Mouse (Mus musculus): Measurements from ENCODE around the gene Ogdh. TPM values are rescaled to one million over a fixed set of nuclear protein-coding genes. Genes with fewer than 3 reads are reported as not detected.

The Ogdh gene
- total and polyA plus RNA-seq, 2 experiments = 69.9 to 85.2 TPM

DNA sequence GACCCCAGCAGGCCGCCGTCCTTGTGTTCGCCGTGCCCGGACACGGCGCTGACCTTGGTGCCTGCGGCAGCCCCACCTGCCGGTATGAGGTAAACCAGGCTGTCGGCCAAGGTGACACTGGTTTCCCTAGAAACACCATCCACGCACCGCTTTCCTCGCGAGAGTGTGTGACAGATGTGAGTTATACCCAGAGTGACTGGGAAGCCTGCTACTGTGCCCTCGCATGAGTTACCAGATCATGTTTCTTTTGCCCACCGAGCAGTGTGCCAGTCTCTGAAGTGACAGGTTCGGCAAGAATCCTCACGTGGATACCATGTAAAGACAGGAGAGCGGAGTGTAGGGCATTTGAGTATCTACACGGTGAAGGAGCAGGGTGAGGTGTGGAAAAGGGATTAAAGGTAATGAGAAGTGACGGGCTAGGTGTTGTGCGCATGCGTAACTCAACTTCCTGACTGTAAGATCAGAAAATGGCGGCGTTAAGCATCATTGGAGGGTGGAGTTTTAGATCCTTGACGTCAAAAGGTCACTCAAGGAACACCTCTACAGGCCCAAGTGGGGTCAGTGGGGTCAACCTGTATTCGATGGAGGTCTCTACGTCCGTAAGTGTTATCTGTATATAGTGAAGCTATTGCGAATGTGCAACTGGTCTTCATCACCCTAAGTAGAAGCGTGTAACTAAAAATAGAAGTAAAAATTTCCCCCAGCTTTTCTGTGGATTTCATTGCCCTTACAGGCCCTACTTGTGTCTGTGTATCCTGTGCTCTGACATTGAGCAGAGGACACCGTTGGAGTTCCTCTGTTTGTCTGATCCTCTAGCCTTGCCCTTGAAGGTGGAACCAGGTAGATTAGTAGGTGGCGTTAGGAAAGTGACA is 919 bp downstream of the Ogdh start:
- Histone ChIP-seq H3K27me3 (ENCODE audit: control insufficient read depth, insufficient read depth, low read length) (no peaks in the 10 kb centered on the region), H3K9ac (ENCODE audit: low read depth, low read length) (peak overlapping the region; percentile 93), H3K4me1 (ENCODE audit: control insufficient read depth, insufficient read depth, low read length) (peaks cover 9% of the 10 kb centered on the region), H3K79me2 (ENCODE audit: control insufficient read depth, insufficient read depth, low read length) (peaks cover 13% of the 10 kb centered on the region; the same call in 1 of the 2 replicates), H3K4me3 (ENCODE audit: insufficient read depth, low read depth, low read length) (peak overlapping the region; percentile 82), H3K36me3 (ENCODE audit: control insufficient read depth, insufficient read depth, low read length) (peaks cover 5% of the 10 kb centered on the region; the same call in 1 of the 2 replicates), H3K27ac (replicated peaks; ENCODE audit: insufficient read depth, low read depth, low read length) (peak overlapping the region; percentile 94)
- TF ChIP-seq POLR2A (IDR thresholded peaks at IDR 0.05; ENCODE audit: extremely low read depth, insufficient read depth, low read length) = no peak
- peak; percentile 45 for TF ChIP-seq CTCF (IDR thresholded peaks at IDR 0.05; ENCODE audit: low read depth, low read length)
- 10% methylated on average over 33 of the region's 33 CpGs for WGBS
- DNase-seq (ENCODE audit: extremely low read depth, low read depth, low spot score) = peak; percentile 79

DNA sequence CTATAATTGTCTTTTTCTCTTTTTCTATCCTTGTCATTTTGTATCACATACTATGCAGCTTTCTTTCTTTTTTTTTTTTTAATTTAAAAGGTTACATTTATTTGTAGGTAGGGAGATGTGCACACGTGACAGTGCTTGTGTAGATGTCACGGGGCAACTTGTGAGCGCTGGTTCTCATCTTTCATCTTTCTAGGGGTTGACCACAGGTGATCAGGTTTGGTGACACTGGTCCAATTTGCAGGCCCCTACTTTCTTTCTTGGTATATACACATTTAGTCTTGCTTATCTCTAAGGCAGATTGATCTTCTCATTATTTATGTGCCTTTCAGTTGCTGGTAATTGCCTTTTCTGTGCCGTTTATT is 1.5 kb downstream of the Ogdh start:
- Histone ChIP-seq H3K9ac (ENCODE audit: low read depth, low read length) (no peak overlapping the region), H3K27ac (replicated peaks; ENCODE audit: insufficient read depth, low read depth, low read length) (no peak overlapping the region), H3K4me3 (ENCODE audit: insufficient read depth, low read depth, low read length) (no peak overlapping the region), H3K27me3 (ENCODE audit: control insufficient read depth, insufficient read depth, low read length) (no peaks in the 10 kb centered on the region), H3K36me3 (ENCODE audit: control insufficient read depth, insufficient read depth, low read length) (peaks cover 11% of the 10 kb centered on the region), H3K4me1 (ENCODE audit: control insufficient read depth, insufficient read depth, low read length) (peaks cover 9% of the 10 kb centered on the region), H3K79me2 (ENCODE audit: control insufficient read depth, insufficient read depth, low read length) (peaks cover 13% of the 10 kb centered on the region; the same call in 1 of the 2 replicates)
- no peak for DNase-seq (ENCODE audit: extremely low read depth, low read depth, low spot score)
- no peak for TF ChIP-seq CTCF (IDR thresholded peaks at IDR 0.05; ENCODE audit: low read depth, low read length)
- TF ChIP-seq POLR2A (IDR thresholded peaks at IDR 0.05; ENCODE audit: extremely low read depth, insufficient read depth, low read length) = no peak
- 85% methylated on average over 4 of the region's 4 CpGs for WGBS

DNA sequence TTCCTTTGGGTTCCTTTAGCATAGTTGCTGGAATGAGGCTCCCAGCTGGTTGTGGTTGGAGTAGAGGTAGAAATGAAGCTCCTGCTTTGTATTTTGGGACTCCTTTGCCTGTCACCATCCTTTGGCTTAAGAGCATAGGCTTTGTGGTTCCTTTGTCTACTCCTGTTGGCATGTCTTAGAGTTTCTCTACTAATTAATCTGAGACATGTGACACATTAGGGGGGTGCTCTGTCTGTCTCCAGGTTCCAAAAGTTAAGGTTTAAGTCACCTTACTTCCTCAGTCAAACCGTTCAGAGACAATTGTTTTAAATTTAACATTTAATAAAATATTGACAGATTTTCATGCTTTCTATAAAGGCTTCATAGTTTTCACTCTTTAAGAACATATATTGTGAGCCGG is 2.2 kb downstream of the Ogdh start:
- H3K79me2 ChIP-seq (ENCODE audit: control insufficient read depth, insufficient read depth, low read length) = peaks cover 15% of the 10 kb centered on the region; the same call in 1 of the 2 replicates
- H3K36me3 ChIP-seq (ENCODE audit: control insufficient read depth, insufficient read depth, low read length) = peaks cover 17% of the 10 kb centered on the region
- no peaks in the 10 kb centered on the region for H3K27me3 ChIP-seq (ENCODE audit: control insufficient read depth, insufficient read depth, low read length)
- TF ChIP-seq POLR2A (IDR thresholded peaks at IDR 0.05; ENCODE audit: extremely low read depth, insufficient read depth, low read length) (no peak), CTCF (IDR thresholded peaks at IDR 0.05; ENCODE audit: low read depth, low read length) (no peak)
- H3K4me3 ChIP-seq (ENCODE audit: insufficient read depth, low read depth, low read length) = no peak overlapping the region
- no peak overlapping the region for H3K9ac ChIP-seq (ENCODE audit: low read depth, low read length)
- H3K4me1 ChIP-seq (ENCODE audit: control insufficient read depth, insufficient read depth, low read length) = peaks cover 9% of the 10 kb centered on the region
- WGBS = 96% methylated on average over 2 of the region's 2 CpGs
- no peak overlapping the region for H3K27ac ChIP-seq (replicated peaks; ENCODE audit: insufficient read depth, low read depth, low read length)
- DNase-seq (ENCODE audit: extremely low read depth, low read depth, low spot score) = no peak

DNA sequence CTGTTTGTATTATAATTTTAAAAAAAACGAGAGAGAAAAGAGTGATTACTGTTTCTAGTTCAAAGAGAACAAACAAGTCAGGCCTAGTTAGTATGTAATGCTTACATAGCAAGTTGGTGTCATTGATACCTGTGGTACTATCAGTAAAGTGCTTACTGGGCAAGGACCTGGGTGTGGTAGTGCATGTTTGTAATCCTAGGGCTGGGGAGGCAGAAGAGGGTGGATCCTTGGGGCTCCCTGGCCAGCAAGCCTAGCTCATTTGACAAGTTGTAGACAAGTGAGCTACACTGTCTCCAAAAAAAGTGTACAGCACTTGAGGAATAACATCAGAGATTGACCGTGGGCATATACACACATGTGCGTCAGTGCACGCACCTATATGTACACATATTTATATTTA is 3.2 kb downstream of the Ogdh start:
- H3K27ac ChIP-seq (replicated peaks; ENCODE audit: insufficient read depth, low read depth, low read length) = no peak overlapping the region
- no peak overlapping the region for H3K4me3 ChIP-seq (ENCODE audit: insufficient read depth, low read depth, low read length)
- H3K4me1 ChIP-seq (ENCODE audit: control insufficient read depth, insufficient read depth, low read length) = peaks cover 9% of the 10 kb centered on the region
- TF ChIP-seq POLR2A (IDR thresholded peaks at IDR 0.05; ENCODE audit: extremely low read depth, insufficient read depth, low read length) (no peak), CTCF (IDR thresholded peaks at IDR 0.05; ENCODE audit: low read depth, low read length) (no peak)
- H3K79me2 ChIP-seq (ENCODE audit: control insufficient read depth, insufficient read depth, low read length) = peaks cover 21% of the 10 kb centered on the region; the same call in 1 of the 2 replicates
- H3K36me3 ChIP-seq (ENCODE audit: control insufficient read depth, insufficient read depth, low read length) = peaks cover 28% of the 10 kb centered on the region
- DNase-seq (ENCODE audit: extremely low read depth, low read depth, low spot score) = no peak
- WGBS = 80% methylated on average over 4 of the region's 4 CpGs
- H3K27me3 ChIP-seq (ENCODE audit: control insufficient read depth, insufficient read depth, low read length) = no peaks in the 10 kb centered on the region
- H3K9ac ChIP-seq (ENCODE audit: low read depth, low read length) = no peak overlapping the region

DNA sequence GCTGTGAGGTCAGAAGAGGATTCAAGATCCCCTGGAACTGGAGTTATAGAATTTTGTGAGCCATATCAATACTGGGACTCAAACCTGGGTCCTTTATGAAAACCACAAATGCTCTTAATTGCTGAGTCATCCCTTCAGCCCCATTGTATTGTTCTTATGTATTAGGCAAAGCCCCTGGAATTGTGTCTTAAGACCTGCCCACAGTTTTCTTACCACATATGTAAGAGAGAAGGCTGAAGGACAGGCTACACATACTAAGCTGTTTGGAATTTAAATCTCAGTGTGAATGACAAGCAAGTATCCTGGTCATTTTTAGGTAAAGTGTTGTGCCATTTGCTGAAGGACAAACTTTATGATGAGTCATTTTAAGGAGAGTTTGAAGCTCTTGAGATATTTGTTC is 4.6 kb downstream of the Ogdh start:
- no peak overlapping the region for H3K27ac ChIP-seq (replicated peaks; ENCODE audit: insufficient read depth, low read depth, low read length)
- peaks cover 24% of the 10 kb centered on the region; the same call in 1 of the 2 replicates for H3K79me2 ChIP-seq (ENCODE audit: control insufficient read depth, insufficient read depth, low read length)
- peaks cover 6% of the 10 kb centered on the region for H3K4me1 ChIP-seq (ENCODE audit: control insufficient read depth, insufficient read depth, low read length)
- no peak for DNase-seq (ENCODE audit: extremely low read depth, low read depth, low spot score)
- no peaks in the 10 kb centered on the region for H3K27me3 ChIP-seq (ENCODE audit: control insufficient read depth, insufficient read depth, low read length)
- no peak overlapping the region for H3K9ac ChIP-seq (ENCODE audit: low read depth, low read length)
- H3K36me3 ChIP-seq (ENCODE audit: control insufficient read depth, insufficient read depth, low read length) = peaks cover 37% of the 10 kb centered on the region
- H3K4me3 ChIP-seq (ENCODE audit: insufficient read depth, low read depth, low read length) = no peak overlapping the region
- TF ChIP-seq CTCF (IDR thresholded peaks at IDR 0.05; ENCODE audit: low read depth, low read length) = no peak
- TF ChIP-seq POLR2A (IDR thresholded peaks at IDR 0.05; ENCODE audit: extremely low read depth, insufficient read depth, low read length) = no peak

DNA sequence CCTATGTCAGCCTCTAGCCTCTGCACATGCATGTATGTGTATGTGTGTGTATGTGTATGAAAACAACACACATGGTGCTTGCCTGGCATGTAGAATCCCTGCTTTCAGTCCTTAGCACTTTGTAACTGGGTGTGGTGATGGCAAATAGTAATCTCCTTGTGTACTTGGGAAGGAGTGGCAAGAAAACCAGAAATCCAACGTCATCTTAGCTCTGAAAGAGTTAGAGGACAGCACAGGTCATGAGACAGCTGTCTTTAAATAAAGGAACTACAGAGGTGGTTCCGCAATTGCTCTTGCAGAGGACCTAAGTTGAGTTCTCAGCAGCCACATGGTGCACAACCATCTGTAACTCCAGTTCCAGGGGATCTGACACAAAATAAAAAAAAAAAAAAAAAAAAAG is 8.0 kb downstream of the Ogdh start:
- H3K4me1 ChIP-seq (ENCODE audit: control insufficient read depth, insufficient read depth, low read length) = no peaks in the 10 kb centered on the region
- TF ChIP-seq CTCF (IDR thresholded peaks at IDR 0.05; ENCODE audit: low read depth, low read length) = no peak
- no peak for TF ChIP-seq POLR2A (IDR thresholded peaks at IDR 0.05; ENCODE audit: extremely low read depth, insufficient read depth, low read length)
- no peak overlapping the region for H3K4me3 ChIP-seq (ENCODE audit: insufficient read depth, low read depth, low read length)
- no peaks in the 10 kb centered on the region for H3K27me3 ChIP-seq (ENCODE audit: control insufficient read depth, insufficient read depth, low read length)
- H3K79me2 ChIP-seq (ENCODE audit: control insufficient read depth, insufficient read depth, low read length) = peaks cover 23% of the 10 kb centered on the region; the same call in 1 of the 2 replicates
- peaks cover 48% of the 10 kb centered on the region for H3K36me3 ChIP-seq (ENCODE audit: control insufficient read depth, insufficient read depth, low read length)
- 83% methylated on average over 2 of the region's 2 CpGs for WGBS
- H3K27ac ChIP-seq (replicated peaks; ENCODE audit: insufficient read depth, low read depth, low read length) = no peak overlapping the region
- peak; percentile 37 for DNase-seq (ENCODE audit: extremely low read depth, low read depth, low spot score)
- no peak overlapping the region for H3K9ac ChIP-seq (ENCODE audit: low read depth, low read length)
